Mouse (Mus musculus): ENCODE data around the gene Tapt1. TPM values are rescaled to one million over a fixed set of nuclear protein-coding genes. Genes with fewer than 3 reads are reported as not detected.
"Not testable (repeated sequence)": the region's sequence is repeated elsewhere in the genome, so short reads cannot be mapped to it uniquely, and the experiment has no call there.

Tapt1 gene
- 29.8 and 33.3 TPM in 2 replicates for polyA plus RNA-seq (2015; fragmentation: Nextera tagmentation; extraction: Ambion mirVana)

- TF ChIP-seq CTCF (IDR thresholded peaks at IDR 0.05; ENCODE audit: low read depth) (no peak), EP300 (IDR thresholded peaks at IDR 0.05; ENCODE audit: low read depth) (no peak)
- Histone ChIP-seq H3K4me1 (ENCODE audit: insufficient read depth) (peaks cover 27% of the 10 kb centered on the region), H3K4me2 (ENCODE audit: low read depth, low read length) (peak within 1 kb of the TSS; percentile 75), H3K36me3 (replicated peaks; ENCODE audit: insufficient read depth, low read length) (peaks cover 7% of the 10 kb centered on the region), H3K27ac (ENCODE audit: low read depth) (peak within 1 kb of the TSS; percentile 94), H3K9me3 (ENCODE audit: low read length) (no peaks in the 10 kb centered on the region), H3K9ac (replicated peaks) (peak within 1 kb of the TSS; percentile 98), H3K27me3 (ENCODE audit: insufficient read depth, low read length) (no peaks in the 10 kb centered on the region), H3K4me3 (ENCODE audit: low read depth, low read length) (peak within 1 kb of the TSS; percentile 97)
- WGBS (ENCODE audit: insufficient replicate concordance) = under 1% methylated on average over 62 of the region's 121 CpGs
- ATAC-seq (peak; percentile 94), DNase-seq (peak; percentile 93)
These were observed at the start of gene Tapt1 for GRCm38 (mm10) chr5:44226521-44227461. Gene Tapt1 (minus strand): TSS chr5:44226626.

- Histone ChIP-seq H3K9ac (replicated peaks) (no peak overlapping the region), H3K27ac (ENCODE audit: low read depth) (no peak overlapping the region), H3K36me3 (replicated peaks; ENCODE audit: insufficient read depth, low read length) (no peaks in the 10 kb centered on the region), H3K4me1 (ENCODE audit: insufficient read depth) (no peaks in the 10 kb centered on the region), H3K4me2 (ENCODE audit: low read depth, low read length) (no peak overlapping the region), H3K4me3 (ENCODE audit: low read depth, low read length) (no peak overlapping the region), H3K9me3 (ENCODE audit: low read length) (no peaks in the 10 kb centered on the region), H3K27me3 (ENCODE audit: insufficient read depth, low read length) (no peaks in the 10 kb centered on the region)
- DNase-seq = no peak
- 80% methylated on average over 4 of the region's 4 CpGs for WGBS (ENCODE audit: insufficient replicate concordance)
- no peak for ATAC-seq
- no peak for TF ChIP-seq CTCF (IDR thresholded peaks at IDR 0.05; ENCODE audit: low read depth)
- no peak for TF ChIP-seq EP300 (IDR thresholded peaks at IDR 0.05; ENCODE audit: low read depth)
These were observed 45.1 kb upstream of the Tapt1 start for GRCm38 (mm10) chr5:44271564-44271963.

GRCm38 (mm10) chr5:44268524-44268923 is 42.1 kb upstream of the Tapt1 start:
- DNase-seq; H3K4me1 ChIP-seq (ENCODE audit: insufficient read depth); H3K27ac ChIP-seq (ENCODE audit: low read depth); H3K27me3 ChIP-seq (ENCODE audit: insufficient read depth, low read length); H3K9ac ChIP-seq (replicated peaks); H3K9me3 ChIP-seq (ENCODE audit: low read length); H3K4me3 ChIP-seq (ENCODE audit: low read depth, low read length); H3K36me3 ChIP-seq (replicated peaks; ENCODE audit: insufficient read depth, low read length); H3K4me2 ChIP-seq (ENCODE audit: low read depth, low read length); ATAC-seq: not testable (repeated sequence)
- WGBS (ENCODE audit: insufficient replicate concordance) = 42% methylated on average over 2 of the region's 3 CpGs
- TF ChIP-seq CTCF (IDR thresholded peaks at IDR 0.05; ENCODE audit: low read depth) = peak; percentile 56

- H3K27me3 ChIP-seq (ENCODE audit: insufficient read depth, low read length) = no peaks in the 10 kb centered on the region
- no peaks in the 10 kb centered on the region for H3K36me3 ChIP-seq (replicated peaks; ENCODE audit: insufficient read depth, low read length)
- H3K4me2 ChIP-seq (ENCODE audit: low read depth, low read length) = no peak overlapping the region
- H3K4me1 ChIP-seq (ENCODE audit: insufficient read depth) = no peaks in the 10 kb centered on the region
- H3K4me3 ChIP-seq (ENCODE audit: low read depth, low read length) = no peak overlapping the region
- no peak overlapping the region for H3K9ac ChIP-seq (replicated peaks)
- TF ChIP-seq CTCF (IDR thresholded peaks at IDR 0.05; ENCODE audit: low read depth) (no peak), EP300 (IDR thresholded peaks at IDR 0.05; ENCODE audit: low read depth) (no peak)
- no peak for DNase-seq
- H3K9me3 ChIP-seq (ENCODE audit: low read length) = no peaks in the 10 kb centered on the region
- no peak for ATAC-seq
- H3K27ac ChIP-seq (ENCODE audit: low read depth) = no peak overlapping the region
- WGBS (ENCODE audit: insufficient replicate concordance) = 70% methylated on average over 5 of the region's 5 CpGs
These were observed 35.3 kb upstream of the Tapt1 start for GRCm38 (mm10) chr5:44261691-44262090.

GRCm38 (mm10) chr5:44261172-44261571 is 34.7 kb upstream of the Tapt1 start:
- H3K36me3 ChIP-seq (replicated peaks; ENCODE audit: insufficient read depth, low read length) = no peaks in the 10 kb centered on the region
- H3K4me1 ChIP-seq (ENCODE audit: insufficient read depth) = no peaks in the 10 kb centered on the region
- TF ChIP-seq CTCF (IDR thresholded peaks at IDR 0.05; ENCODE audit: low read depth) (no peak), EP300 (IDR thresholded peaks at IDR 0.05; ENCODE audit: low read depth) (no peak)
- no peak overlapping the region for H3K9ac ChIP-seq (replicated peaks)
- no peak for ATAC-seq
- no peak for DNase-seq
- no peaks in the 10 kb centered on the region for H3K27me3 ChIP-seq (ENCODE audit: insufficient read depth, low read length)
- H3K9me3 ChIP-seq (ENCODE audit: low read length) = no peaks in the 10 kb centered on the region
- H3K4me2 ChIP-seq (ENCODE audit: low read depth, low read length) = no peak overlapping the region
- H3K27ac ChIP-seq (ENCODE audit: low read depth) = no peak overlapping the region
- no peak overlapping the region for H3K4me3 ChIP-seq (ENCODE audit: low read depth, low read length)
- 52% methylated on average over 3 of the region's 3 CpGs for WGBS (ENCODE audit: insufficient replicate concordance)

- DNase-seq (no peak), ATAC-seq (no peak)
- H3K4me2 ChIP-seq (ENCODE audit: low read depth, low read length) = no peak overlapping the region
- H3K9me3 ChIP-seq (ENCODE audit: low read length) = no peaks in the 10 kb centered on the region
- no peaks in the 10 kb centered on the region for H3K4me1 ChIP-seq (ENCODE audit: insufficient read depth)
- 62% methylated on average over 3 of the region's 3 CpGs for WGBS (ENCODE audit: insufficient replicate concordance)
- no peak overlapping the region for H3K9ac ChIP-seq (replicated peaks)
- H3K4me3 ChIP-seq (ENCODE audit: low read depth, low read length) = no peak overlapping the region
- H3K36me3 ChIP-seq (replicated peaks; ENCODE audit: insufficient read depth, low read length) = no peaks in the 10 kb centered on the region
- H3K27ac ChIP-seq (ENCODE audit: low read depth) = no peak overlapping the region
- no peak for TF ChIP-seq EP300 (IDR thresholded peaks at IDR 0.05; ENCODE audit: low read depth)
- TF ChIP-seq CTCF (IDR thresholded peaks at IDR 0.05; ENCODE audit: low read depth) = no peak
- H3K27me3 ChIP-seq (ENCODE audit: insufficient read depth, low read length) = no peaks in the 10 kb centered on the region
These were observed 33.3 kb upstream of the Tapt1 start for GRCm38 (mm10) chr5:44259678-44260077.
